Mouse (Mus musculus) megakaryocyte progenitor cell, adult 5-6 weeks (primary cell): ENCODE results near the gene Lysmd3. TPM values are rescaled to one million over a fixed set of nuclear protein-coding genes. Genes with fewer than 3 reads are reported as not detected.

Source experiments
- total RNA-seq, 2 experiments: library from RNA; stranded (forward) in 1 of 2; stranded (reverse) in 1 of 2; fragments of 157-497, 149-512 nt in 1 of 2; fragments of 200-1000 nt in 1 of 2; gene quantifications; 2 replicates each; pipeline versions ENCODE4 v1.2.3 to v1.2.4; 2015 to 2017

The Lysmd3 gene
- total RNA-seq, 2 experiments from 2014 or later: 17.7 to 21.0 TPM

Other genes starting within 250 kb of the Lysmd3 start
- not detected in 2 replicates for gene Adgrv1, start 24.5 kb upstream of the Lysmd3 start, total RNA-seq (2015)
- gene Adgrv1, start 24.5 kb upstream of the Lysmd3 start, total RNA-seq (2017): not detected in 2 replicates
- gene Polr3g, start 53.4 kb downstream of the Lysmd3 start, total RNA-seq (2015): 12.6 and 17.9 TPM in 2 replicates
- gene Polr3g, start 53.4 kb downstream of the Lysmd3 start, total RNA-seq (2017): 24.9 and 34.4 TPM in 2 replicates
- gene Mblac2, start 53.7 kb downstream of the Lysmd3 start, total RNA-seq (2015): 3.8 and 4.9 TPM in 2 replicates
- 2.3 and 4.1 TPM in 2 replicates for gene Mblac2, start 53.7 kb downstream of the Lysmd3 start, total RNA-seq (2017)
- gene Cetn3, start 125.4 kb downstream of the Lysmd3 start, total RNA-seq (2015): 207 and 221 TPM in 2 replicates
- 388 and 505 TPM in 2 replicates for gene Cetn3, start 125.4 kb downstream of the Lysmd3 start, total RNA-seq (2017)